Mouse (Mus musculus) liver, embryonic 14 days (tissue): ENCODE data around the gene Afap1. TPM values are rescaled to one million over a fixed set of nuclear protein-coding genes. Genes with fewer than 3 reads are reported as not detected.

Experiments
- polyA plus RNA-seq: library from polyadenylated mRNA; depleted of rRNA; stranded (reverse); fragments of >200 nt; gene quantifications from 2 replicates; pipeline ENCODE4 v1.2.3, GENCODE M21; 2012; rRNA removed

Afap1 gene
- polyA plus RNA-seq, result 0.63 and 0.76 TPM in 2 replicates

DNA sequence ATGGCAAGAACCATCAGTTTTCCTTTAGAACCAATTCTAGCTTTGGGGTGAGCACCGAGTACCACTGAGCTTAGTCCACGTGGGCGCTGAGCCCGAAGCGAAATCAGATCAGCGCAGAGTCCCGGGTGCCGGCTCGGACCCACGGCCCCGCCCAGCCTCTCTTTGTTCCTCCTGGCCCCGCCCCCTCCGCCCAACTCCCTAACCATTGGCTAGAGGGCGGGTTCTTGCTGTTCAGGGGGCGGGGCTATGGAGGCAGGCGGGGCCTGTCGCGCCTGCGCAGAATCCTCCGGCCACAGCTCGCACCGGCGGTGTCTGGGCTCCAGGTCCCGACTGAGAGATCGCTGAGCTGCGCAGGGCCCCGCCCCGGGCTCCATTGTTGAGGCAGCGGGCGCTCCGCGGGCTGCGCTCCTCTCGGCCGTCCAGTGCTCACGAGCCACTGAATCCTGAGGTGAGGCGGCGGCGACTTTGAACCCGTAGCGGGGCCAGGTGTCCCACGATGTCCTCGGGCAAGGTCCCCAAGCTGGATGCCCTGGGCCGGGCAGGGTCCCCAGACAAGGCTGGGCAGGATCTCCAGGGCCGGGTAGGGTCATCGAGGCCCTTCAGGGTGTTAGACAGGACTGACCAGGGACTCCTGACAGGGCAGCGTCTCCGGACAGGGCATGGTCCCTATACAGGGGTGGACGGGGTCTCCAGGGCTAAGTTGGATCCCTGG lies at the start of gene Afap1:
TSS of gene Afap1 (plus strand) at position 227 of the 712 bp plus-strand sequence.

Other genes starting within 250 kb of the Afap1 start
- 0.66 and 0.80 TPM in 2 replicates for gene Htra3, start 213.5 kb upstream of the Afap1 start, polyA plus RNA-seq
- 0.74 and 0.92 TPM in 2 replicates for gene Sh3tc1, start 153.3 kb upstream of the Afap1 start, polyA plus RNA-seq
- gene Ablim2, start 135.4 kb upstream of the Afap1 start, polyA plus RNA-seq, result 0.03 and 0.20 TPM in 2 replicates